Mouse (Mus musculus): ENCODE measurements around the gene Sipa1l1. TPM values are rescaled to one million over a fixed set of nuclear protein-coding genes. Genes with fewer than 3 reads are reported as not detected.

Sipa1l1 gene
- polyA plus RNA-seq, 1 experiment: 35.1 TPM

DNA sequence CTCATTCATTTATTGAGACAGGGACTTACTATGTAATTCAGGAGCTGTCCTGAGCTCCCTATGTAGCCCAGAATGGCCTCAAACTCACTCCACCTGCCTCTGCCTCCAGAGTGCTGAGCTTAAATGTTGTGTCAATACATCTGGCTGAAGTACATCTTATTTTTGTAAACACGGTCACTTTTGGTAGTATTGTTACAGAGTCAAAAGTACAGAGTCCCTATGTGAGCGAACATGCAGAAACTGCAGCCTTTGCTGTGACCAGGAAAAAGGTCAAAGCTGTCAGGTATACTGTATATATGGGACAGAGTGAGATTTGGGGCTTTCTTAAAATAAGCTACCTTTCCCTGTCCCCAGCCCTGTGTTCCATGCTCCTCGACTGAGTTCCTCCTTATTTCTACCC is 17.6 kb downstream of the Sipa1l1 start:
- DNase-seq: no peak
- no peak overlapping the region for H3K27ac ChIP-seq (ENCODE audit: insufficient read depth, low read length)
- no peak overlapping the region for H3K4me3 ChIP-seq (replicated peaks; ENCODE audit: insufficient read depth, low read depth, low read length)
- TF ChIP-seq CTCF (IDR thresholded peaks at IDR 0.05; ENCODE audit: borderline replicate concordance, insufficient read depth, low read depth, low read length) (no peak), POLR2A (IDR thresholded peaks at IDR 0.05; ENCODE audit: borderline replicate concordance, insufficient read depth, low read length) (no peak)
- no peaks in the 10 kb centered on the region for H3K4me1 ChIP-seq (ENCODE audit: control insufficient read depth, insufficient read depth, low read length)
- WGBS: 88% methylated on average over 3 of the region's 3 CpGs
- H3K27me3 ChIP-seq (ENCODE audit: control insufficient read depth, insufficient read depth, low read length): no peaks in the 10 kb centered on the region

DNA sequence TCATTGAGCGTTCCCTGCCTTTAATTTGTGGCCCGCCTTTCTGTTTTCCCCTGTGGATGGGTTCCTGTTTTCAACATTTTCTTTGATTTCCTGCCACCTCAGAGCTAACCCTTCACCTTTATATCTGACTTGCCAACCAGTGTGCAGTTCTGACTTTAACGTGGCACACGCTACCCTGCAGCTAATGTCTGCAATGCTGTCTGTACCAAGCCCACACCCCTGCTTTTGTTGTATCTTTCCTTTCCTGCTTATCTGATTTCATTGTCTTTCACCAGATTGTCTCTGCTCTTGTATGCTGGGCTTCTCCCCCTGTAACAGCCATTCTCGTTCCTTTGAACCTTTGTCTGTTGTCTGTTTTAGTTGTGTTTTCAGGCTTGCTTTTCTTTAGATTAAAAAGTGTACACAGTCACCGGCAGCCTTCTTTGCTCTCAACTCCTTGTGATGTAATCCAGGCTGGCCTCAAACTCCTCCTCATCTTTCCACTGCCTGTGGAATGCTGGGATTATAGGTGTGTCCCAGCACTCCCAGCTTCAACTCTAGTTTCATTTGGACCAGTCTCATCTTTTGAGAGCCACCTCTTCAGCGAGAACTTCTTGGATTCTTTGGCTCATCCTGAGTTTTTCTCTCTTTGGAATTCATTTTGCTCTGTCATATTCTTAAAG is 18.2 kb downstream of the Sipa1l1 start:
- no peaks in the 10 kb centered on the region for H3K4me1 ChIP-seq (ENCODE audit: control insufficient read depth, insufficient read depth, low read length)
- no peak for DNase-seq
- no peak for TF ChIP-seq POLR2A (IDR thresholded peaks at IDR 0.05; ENCODE audit: borderline replicate concordance, insufficient read depth, low read length)
- no peak for TF ChIP-seq CTCF (IDR thresholded peaks at IDR 0.05; ENCODE audit: borderline replicate concordance, insufficient read depth, low read depth, low read length)
- H3K27ac ChIP-seq (ENCODE audit: insufficient read depth, low read length): no peak overlapping the region
- no peaks in the 10 kb centered on the region for H3K27me3 ChIP-seq (ENCODE audit: control insufficient read depth, insufficient read depth, low read length)
- no peak overlapping the region for H3K4me3 ChIP-seq (replicated peaks; ENCODE audit: insufficient read depth, low read depth, low read length)
- 78% methylated on average over 7 of the region's 7 CpGs for WGBS

DNA sequence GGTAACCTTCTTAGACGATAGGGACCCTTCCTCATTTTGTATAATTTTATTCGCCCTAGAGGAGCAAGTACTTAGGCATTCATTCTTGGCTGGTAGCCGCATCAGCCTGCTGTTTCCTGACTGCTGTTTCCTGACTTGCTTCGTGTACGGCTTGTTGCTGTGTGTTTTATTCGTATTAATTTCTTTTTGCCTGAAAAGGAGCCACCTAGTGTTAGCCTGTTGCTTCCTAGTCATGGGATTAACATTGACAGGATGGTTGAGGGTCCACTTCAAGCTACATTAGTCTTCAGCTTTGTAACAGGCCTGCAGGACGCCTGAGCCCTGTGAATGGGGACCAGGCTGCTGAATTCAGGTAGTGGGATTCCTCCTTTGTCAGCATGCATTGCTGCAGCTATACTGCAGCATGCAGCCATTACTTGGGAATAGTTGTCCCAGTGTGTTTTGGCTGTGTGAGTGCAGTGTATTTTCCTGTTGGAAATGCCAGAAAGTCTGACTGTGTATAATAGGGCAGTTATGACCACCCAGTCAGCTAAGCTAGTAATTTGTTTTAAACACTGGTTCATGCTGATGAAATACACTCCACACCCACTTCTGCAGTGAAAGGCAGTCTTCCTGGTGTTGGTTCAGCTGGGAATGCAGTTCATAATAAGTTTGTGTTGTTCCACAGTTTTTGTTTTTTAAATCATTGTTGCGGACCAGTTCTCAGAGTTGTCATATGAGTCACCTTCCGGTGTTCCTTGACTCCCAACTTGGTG is 19.4 kb downstream of the Sipa1l1 start:
- TF ChIP-seq CTCF (IDR thresholded peaks at IDR 0.05; ENCODE audit: borderline replicate concordance, insufficient read depth, low read depth, low read length) (no peak), POLR2A (IDR thresholded peaks at IDR 0.05; ENCODE audit: borderline replicate concordance, insufficient read depth, low read length) (no peak)
- H3K27ac ChIP-seq (ENCODE audit: insufficient read depth, low read length): no peak overlapping the region
- H3K4me1 ChIP-seq (ENCODE audit: control insufficient read depth, insufficient read depth, low read length): no peaks in the 10 kb centered on the region
- 64% methylated on average over 9 of the region's 9 CpGs for WGBS
- no peak overlapping the region for H3K4me3 ChIP-seq (replicated peaks; ENCODE audit: insufficient read depth, low read depth, low read length)
- H3K27me3 ChIP-seq (ENCODE audit: control insufficient read depth, insufficient read depth, low read length): no peaks in the 10 kb centered on the region
- DNase-seq: peak in 1 of 2 experiments; percentile 4

DNA sequence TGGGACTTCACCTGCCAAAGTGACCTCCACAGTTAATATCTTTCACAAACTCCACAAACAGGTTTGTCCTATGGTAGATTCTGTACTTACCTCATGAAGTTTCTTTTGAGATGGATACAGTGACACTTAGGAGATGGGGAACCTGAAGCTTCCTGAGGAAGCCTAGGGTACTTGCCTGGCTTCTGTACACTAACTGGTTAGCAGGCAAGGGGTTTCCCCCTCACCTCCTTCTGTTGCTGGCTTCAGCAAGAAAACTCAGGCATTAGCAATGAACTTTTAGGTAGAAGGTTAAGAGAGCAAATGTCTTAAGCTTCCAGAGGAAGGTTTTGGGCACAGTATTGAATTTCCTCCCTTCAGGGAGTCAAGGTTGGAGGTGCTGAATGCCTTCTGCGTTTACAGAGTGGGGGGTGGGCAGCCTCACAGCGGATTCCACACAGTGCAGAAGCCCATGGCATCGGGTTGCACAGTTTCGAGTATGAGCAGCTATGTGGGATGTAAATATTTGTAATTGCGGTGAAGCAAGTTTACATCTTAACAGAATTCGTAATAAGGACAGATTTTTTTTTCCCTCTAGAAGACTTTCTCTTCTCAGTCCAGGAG is 20.1 kb downstream of the Sipa1l1 start:
- H3K4me3 ChIP-seq (replicated peaks; ENCODE audit: insufficient read depth, low read depth, low read length): no peak overlapping the region
- WGBS: 61% methylated on average over 6 of the region's 6 CpGs

DNA sequence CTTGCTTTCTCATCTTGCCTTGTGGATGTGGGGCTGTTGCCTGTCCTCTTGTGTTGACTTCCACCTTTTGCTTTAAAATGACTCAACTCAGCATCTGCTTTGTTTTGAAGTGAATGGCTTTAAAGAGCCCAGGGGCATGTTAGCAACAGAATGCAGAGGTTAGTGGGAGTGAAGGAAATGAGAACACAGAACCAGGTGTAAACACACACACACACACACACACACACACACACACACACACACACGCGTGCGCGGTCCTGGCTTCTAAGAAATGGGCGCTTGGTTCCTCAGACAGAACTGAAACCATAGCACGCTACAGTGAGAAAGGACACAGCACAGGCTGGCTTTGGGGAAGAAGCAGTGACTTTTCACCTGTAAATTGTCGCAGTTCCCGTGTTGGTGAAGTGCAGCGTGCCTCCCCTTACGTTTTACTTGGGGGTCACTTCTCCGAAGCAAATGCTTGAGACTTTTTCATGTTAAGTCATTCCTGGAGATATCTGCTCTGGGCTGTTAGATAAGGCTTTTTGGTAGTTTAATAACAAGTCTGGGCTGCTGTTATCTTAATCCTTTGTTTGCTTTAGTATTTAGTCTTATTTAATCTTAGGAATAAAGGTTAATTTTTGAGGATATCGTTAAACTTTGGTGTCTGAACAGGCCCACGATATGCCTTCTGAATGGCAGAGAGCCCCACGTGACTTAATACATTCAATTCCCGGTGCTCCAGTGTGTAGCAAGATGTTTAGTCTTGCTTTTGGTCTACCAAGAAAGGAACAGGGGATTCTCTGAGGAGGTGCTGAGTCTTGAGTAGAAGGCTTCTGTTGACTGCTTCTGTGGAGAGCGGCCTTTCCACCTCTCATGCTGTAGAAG is 20.8 kb downstream of the Sipa1l1 start:
- peak in 1 of 2 experiments; percentile 2 for DNase-seq
- no peak overlapping the region for H3K4me3 ChIP-seq (replicated peaks; ENCODE audit: insufficient read depth, low read depth, low read length)
- WGBS: 93% methylated on average over 16 of the region's 16 CpGs
- TF ChIP-seq CTCF (IDR thresholded peaks at IDR 0.05; ENCODE audit: borderline replicate concordance, insufficient read depth, low read depth, low read length): no peak
- TF ChIP-seq POLR2A (IDR thresholded peaks at IDR 0.05; ENCODE audit: borderline replicate concordance, insufficient read depth, low read length): no peak
- no peaks in the 10 kb centered on the region for H3K27me3 ChIP-seq (ENCODE audit: control insufficient read depth, insufficient read depth, low read length)
- no peak overlapping the region for H3K27ac ChIP-seq (ENCODE audit: insufficient read depth, low read length)
- H3K4me1 ChIP-seq (ENCODE audit: control insufficient read depth, insufficient read depth, low read length): no peaks in the 10 kb centered on the region

More for the DNA sequence above, 20.1 kb downstream of the Sipa1l1 start:
- Histone ChIP-seq H3K27ac (ENCODE audit: insufficient read depth, low read length) (no peak overlapping the region), H3K27me3 (ENCODE audit: control insufficient read depth, insufficient read depth, low read length) (no peaks in the 10 kb centered on the region), H3K4me1 (ENCODE audit: control insufficient read depth, insufficient read depth, low read length) (no peaks in the 10 kb centered on the region)
- no peak for DNase-seq
- no peak for TF ChIP-seq CTCF (IDR thresholded peaks at IDR 0.05; ENCODE audit: borderline replicate concordance, insufficient read depth, low read depth, low read length)
- no peak for TF ChIP-seq POLR2A (IDR thresholded peaks at IDR 0.05; ENCODE audit: borderline replicate concordance, insufficient read depth, low read length)

DNA sequence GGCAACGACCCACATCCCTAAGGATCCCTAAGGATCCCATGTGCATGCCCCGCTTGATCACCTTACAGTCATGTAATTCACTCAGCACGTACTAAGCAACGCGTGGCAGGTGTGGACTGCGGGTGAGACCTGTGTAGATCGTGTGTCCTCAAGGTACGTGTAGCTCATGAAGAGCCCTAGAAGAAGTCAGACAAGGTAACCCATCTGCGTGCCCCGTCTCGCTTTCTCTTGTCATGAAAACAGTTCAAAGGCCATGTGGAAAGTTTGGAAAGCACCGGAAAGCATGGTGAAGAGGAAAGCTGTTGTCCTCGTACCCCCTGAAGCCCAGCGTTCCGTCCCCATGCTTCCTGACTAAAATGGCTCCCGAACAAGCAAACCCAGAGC is 21.5 kb downstream of the Sipa1l1 start:
- 95% methylated on average over 16 of the region's 16 CpGs for WGBS
- Histone ChIP-seq H3K27ac (ENCODE audit: insufficient read depth, low read length) (no peak overlapping the region), H3K4me1 (ENCODE audit: control insufficient read depth, insufficient read depth, low read length) (no peaks in the 10 kb centered on the region), H3K27me3 (ENCODE audit: control insufficient read depth, insufficient read depth, low read length) (no peaks in the 10 kb centered on the region), H3K4me3 (replicated peaks; ENCODE audit: insufficient read depth, low read depth, low read length) (no peak overlapping the region)
- peak in 1 of 2 experiments; percentile 3 for DNase-seq
- TF ChIP-seq POLR2A (IDR thresholded peaks at IDR 0.05; ENCODE audit: borderline replicate concordance, insufficient read depth, low read length) (no peak), CTCF (IDR thresholded peaks at IDR 0.05; ENCODE audit: borderline replicate concordance, insufficient read depth, low read depth, low read length) (no peak)

DNA sequence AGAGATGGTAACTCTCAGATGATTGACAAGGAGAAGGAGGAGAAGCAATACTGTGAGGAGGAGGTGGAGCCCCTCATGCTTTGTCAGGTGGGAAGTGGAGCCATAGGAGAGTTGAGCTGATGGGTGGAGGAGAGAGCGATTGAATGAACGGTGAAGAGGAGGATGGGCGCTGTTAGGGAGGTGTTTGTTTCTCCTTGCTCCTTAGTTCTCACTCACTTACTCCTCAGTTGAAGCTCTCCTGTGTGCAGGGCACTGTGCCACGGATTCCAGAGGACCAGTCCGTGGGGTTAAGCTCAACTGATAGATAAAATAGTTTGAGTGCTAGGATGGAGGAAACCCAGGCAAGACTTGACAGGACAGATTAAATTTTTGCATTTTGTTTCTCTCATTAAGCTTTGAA is 22.6 kb downstream of the Sipa1l1 start:
- TF ChIP-seq CTCF (IDR thresholded peaks at IDR 0.05; ENCODE audit: borderline replicate concordance, insufficient read depth, low read depth, low read length) (no peak), POLR2A (IDR thresholded peaks at IDR 0.05; ENCODE audit: borderline replicate concordance, insufficient read depth, low read length) (no peak)
- Histone ChIP-seq H3K4me3 (replicated peaks; ENCODE audit: insufficient read depth, low read depth, low read length) (no peak overlapping the region), H3K27me3 (ENCODE audit: control insufficient read depth, insufficient read depth, low read length) (no peaks in the 10 kb centered on the region), H3K4me1 (ENCODE audit: control insufficient read depth, insufficient read depth, low read length) (peaks cover 3% of the 10 kb centered on the region), H3K27ac (ENCODE audit: insufficient read depth, low read length) (no peak overlapping the region)
- DNase-seq: peak in 1 of 2 experiments; percentile 3
- 80% methylated on average over 5 of the region's 5 CpGs for WGBS

Data from cerebellum, adult 2 months (tissue).